Mouse (Mus musculus): ENCODE data around the gene Sema5a.

The Sema5a gene

DNA sequence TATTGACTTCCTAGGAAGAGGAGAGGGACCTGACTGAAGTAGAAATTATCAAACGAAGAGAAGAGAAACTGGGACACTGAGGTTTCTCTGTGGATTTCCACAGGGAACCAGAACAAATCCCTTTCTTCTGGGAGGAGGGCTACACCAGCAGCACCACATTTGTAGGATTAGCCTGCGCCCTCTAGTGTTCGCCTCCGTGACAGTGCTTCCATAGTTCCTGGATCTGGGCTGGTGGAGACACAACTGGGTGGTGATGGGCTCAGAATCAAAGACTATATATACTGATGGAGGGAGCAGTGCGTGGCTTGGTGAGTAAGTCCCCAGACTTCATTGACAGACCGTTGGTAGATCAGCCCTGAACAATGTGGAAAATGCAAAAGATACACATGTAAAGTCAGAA, 193.0 kb downstream of the Sema5a start:
- peak; percentile 81 for DNase-seq (ENCODE audit: low spot score)

DNA sequence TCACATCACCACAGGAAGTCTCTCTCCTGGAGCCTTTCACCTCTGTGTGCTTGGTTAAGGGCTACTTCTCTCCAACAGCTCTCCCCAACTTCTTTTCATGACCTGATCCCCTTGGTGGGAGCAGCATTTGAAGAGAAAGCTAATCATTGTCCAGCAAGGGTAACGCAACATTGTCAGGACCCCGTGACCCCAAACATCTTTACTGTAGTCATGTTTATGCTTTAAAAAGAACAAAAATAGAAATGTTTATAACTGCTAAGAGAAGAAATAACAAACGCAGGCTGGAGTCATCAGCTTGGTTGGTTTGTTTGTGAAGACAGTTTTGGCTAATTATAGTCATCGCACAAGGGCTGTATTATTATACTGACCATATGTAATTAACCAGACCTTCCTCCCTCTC, 198.1 kb downstream of the Sema5a start:
- no peak for DNase-seq (ENCODE audit: low spot score)

GRCm38 (mm10) chr15:32447558-32448349, 203.1 kb downstream of the Sema5a start:
- no peak for DNase-seq (ENCODE audit: low spot score)

DNA sequence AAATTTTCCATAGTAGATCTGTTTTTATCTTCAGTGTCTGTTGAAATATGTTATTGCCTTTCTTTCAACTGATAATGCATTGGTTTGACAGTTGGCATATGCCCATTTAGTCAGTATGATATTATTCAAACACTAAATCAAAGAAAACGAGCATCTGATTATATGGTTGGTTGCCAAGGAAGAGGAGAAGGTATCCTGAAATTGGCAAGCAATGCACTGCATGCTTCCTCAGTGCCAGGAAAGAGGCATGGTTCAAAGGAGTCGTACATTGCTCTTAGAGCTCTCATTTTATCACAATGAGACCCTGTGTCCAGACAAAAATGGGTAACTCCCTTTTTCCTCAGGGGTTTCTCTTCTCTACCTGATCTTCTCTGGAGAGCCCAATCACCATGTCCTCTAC, 214.4 kb downstream of the Sema5a start:
- no peak for DNase-seq (ENCODE audit: low spot score)

GRCm38 (mm10) chr15:32460238-32460637, 215.6 kb downstream of the Sema5a start:
- no peak for DNase-seq (ENCODE audit: low spot score)

- DNase-seq (ENCODE audit: low spot score) = no peak
Observed at GRCm38 (mm10) chr15:32471480-32472050, 227.0 kb downstream of the Sema5a start.

DNA sequence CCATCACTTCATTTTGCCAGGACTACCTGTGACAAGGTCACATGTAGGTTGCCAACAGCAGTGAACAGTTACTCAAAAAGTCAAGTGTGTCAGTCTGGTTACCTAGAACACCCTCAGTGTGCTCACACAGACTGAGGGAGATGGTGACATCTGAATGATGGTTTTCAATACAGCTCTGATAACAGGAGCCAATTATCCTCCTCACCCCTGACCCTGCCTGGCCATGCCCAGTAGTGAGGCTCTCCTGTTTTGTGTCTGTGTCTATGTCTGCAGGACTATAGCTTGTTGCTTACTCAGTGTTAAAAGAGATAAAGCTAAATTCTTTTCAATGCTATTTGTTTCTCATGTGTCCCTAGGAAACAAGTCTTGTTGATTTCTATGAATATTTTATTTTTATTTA, 236.1 kb downstream of the Sema5a start:
- DNase-seq (ENCODE audit: low spot score) = no peak

DNA sequence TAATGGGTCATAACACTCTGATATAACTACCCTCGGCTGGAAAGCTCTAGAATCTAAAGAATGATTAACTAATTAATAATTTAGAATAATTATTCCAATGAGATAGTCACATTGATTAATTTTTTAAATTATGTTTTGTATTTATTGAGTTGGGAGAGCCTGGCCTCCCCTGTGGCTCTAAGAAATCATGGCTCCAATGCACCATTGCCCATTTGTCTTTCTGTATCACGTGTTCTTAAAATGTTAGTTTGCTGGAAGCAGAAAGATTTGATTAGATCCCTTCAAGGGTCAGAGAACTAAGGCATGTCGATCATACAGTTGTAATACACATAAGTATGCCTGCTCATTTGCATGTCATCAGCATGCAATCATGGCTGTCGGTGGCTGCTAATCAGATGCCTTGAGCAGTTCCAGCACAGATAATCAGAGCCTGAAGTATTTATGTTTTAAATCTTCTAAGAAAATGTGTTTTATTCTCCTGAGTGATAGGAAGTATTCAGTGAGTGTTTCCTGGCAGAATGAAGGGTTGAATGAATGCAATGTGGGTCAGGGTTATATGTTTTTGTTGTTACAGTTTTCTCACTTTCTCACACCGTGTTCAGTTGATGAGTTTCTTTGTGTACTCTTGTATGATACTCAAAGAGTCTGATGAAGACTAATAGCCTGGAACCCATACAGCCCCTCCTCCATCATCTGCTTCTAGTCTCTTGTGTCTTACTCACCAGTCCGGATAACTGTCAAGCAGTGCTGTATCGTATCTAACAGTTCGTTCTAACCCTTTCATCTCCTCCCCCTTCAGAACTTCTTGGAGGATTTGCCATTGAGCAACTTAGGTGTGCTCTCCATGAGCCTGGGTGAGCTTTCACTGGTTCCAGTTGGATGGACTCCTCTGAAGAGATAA, 240.7 kb downstream of the Sema5a start:
- no peak for DNase-seq (ENCODE audit: low spot score)

DNA sequence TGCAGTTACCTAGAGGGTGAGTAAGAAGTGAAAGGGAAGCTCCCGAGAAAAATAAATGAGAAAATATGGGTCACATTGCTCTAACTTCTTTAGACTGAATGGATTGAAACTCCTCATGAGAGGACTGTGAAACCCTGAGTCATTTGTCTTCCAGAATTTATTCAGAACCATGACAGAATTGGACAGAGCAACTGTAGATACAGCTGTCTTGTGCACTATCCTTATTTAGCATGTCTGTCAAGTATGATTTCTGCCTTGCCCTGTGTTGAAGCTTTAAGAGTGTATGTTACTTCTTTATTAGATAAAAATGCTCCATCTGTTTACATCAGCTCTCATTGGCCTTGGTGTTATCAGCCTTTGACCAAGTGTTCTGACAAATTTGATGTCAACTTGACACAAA, 243.4 kb downstream of the Sema5a start:
- no peak for DNase-seq (ENCODE audit: low spot score)

GRCm38 (mm10) chr15:32494219-32494618, 249.6 kb downstream of the Sema5a start:
- DNase-seq (ENCODE audit: low spot score) = no peak

DNA sequence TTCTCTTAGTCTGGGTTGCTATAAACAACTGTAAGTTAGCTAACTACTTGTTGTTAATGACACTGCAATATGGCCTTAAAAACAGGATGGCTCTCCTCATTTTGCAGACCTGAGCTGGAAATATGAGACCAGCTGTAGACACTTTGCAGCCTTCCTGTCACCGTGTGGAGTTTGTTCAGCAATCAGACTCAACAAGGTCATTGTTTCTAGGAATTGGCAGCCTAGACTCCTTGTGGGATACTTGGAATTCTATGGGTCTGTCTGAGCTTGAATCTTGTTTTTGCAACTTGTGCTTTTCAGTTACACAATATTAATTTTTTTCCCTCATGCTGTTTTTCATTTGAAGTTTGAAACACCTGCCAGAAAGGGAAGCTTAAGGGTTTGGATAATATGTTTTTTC, 250.3 kb downstream of the Sema5a start:
- no peak for DNase-seq (ENCODE audit: low spot score)

DNA sequence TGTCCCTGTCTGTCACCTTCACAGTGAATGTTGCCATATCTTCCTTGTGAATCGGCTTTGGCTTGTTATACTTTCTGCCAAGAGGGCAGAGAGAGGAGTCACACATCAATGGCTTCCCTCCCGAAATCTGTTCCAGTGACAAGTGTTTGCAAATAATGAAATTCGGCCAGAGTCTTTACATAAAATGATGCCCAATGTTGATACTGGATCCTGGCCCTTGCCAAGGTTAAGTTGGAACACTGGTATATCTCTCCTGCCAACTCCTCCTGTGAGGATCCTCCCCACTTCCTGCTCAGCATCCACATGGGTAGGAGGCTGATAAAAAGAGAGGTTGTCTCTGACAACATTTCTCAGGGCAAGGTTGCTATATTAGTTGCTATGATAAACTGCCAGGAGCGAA, 252.3 kb downstream of the Sema5a start:
- DNase-seq (ENCODE audit: low spot score) = no peak

DNA sequence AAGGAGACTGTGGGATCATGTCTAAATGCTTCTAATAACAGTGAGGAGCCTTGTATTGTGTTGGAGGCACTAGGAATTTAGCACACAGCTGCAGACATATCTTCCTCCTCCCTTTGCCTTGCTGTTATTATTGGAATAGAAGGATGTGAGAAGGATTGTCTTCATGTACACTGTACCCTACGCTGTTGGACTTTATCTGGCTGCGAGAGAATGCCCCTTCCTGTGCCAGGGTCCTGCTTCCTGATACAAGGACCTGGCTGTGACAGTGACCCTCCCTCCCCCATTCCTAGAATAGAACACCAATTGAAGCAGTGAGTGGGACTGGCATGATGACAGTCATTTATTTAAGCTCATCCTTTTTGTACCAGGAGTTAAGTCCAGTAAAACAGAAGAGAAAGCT, 261.3 kb downstream of the Sema5a start:
- peak; percentile 8 for DNase-seq (ENCODE audit: low spot score)

DNA sequence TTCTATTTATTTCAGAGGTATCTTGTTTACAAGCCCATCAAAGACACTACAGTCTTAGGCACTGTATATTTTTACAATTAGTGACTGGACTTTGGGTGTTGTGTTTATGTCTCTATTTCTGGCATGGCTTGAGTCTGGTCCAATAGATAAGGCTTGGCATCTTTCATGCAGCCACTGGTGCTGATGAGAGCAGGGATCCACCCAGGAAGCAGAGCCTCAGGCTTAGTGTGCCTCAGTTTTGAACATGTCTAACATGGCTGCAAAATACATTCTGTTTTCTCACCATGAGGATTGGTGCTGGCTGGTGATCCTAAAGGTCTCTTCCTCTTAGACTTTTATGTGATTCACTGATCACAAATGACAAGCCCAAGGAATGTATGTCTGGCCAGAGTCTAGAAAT, 263.7 kb downstream of the Sema5a start:
- DNase-seq (ENCODE audit: low spot score) = no peak

DNA sequence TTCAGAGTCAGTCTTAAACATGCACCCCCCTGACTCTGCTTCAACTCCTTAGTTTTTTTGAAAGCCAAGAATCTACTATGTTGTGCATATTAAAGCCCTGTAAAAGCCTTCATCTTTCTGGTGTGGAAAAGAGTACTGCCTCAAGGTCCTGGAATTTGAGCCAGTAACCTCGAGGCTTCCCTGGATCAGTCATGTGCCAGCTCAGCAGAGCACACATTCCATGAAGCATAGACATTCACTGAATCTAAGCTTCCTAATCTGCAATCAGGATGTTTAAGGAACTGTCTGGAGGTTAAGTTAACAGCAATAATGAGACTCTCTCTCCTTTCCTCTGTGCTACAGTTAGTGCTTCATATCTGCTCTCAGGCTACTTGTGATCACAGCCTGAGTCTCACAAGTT, 270.3 kb downstream of the Sema5a start:
- no peak for DNase-seq (ENCODE audit: low spot score)

GRCm38 (mm10) chr15:32517954-32518353, 273.3 kb downstream of the Sema5a start:
- no peak for DNase-seq (ENCODE audit: low spot score)

- no peak for DNase-seq (ENCODE audit: low spot score)
Observed at GRCm38 (mm10) chr15:32532539-32532938, 287.9 kb downstream of the Sema5a start.

DNA sequence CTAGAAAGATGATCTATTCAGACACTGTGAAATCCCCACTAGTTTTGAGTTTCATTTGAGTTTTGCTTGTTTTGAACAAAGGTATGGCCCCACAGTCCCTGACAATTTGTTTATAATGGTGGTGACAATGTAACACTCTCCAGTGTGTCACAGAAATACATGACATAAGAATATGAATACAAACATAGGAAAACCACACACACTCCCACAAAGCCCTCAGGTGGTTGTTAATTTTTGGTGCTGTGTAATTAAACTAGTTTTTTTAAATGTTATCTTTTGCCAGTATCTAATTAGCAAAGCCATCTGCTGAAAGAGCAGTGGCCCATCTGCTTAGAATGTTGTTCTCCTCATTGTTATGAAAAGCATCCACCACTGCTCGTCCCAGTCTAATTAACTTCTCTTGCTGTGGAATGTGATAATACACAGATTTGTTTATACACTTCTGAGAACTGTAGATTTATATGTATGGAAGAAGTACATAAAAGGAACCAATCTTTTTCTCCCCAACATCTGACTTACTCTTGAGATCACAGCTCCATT, 289.0 kb downstream of the Sema5a start:
- DNase-seq (ENCODE audit: low spot score) = peak; percentile 61

- DNase-seq (ENCODE audit: low spot score) = no peak
Observed at GRCm38 (mm10) chr15:32536755-32537503, 292.3 kb downstream of the Sema5a start.

GRCm38 (mm10) chr15:32537504-32537792, 292.8 kb downstream of the Sema5a start:
- DNase-seq (ENCODE audit: low spot score) = no peak

DNA sequence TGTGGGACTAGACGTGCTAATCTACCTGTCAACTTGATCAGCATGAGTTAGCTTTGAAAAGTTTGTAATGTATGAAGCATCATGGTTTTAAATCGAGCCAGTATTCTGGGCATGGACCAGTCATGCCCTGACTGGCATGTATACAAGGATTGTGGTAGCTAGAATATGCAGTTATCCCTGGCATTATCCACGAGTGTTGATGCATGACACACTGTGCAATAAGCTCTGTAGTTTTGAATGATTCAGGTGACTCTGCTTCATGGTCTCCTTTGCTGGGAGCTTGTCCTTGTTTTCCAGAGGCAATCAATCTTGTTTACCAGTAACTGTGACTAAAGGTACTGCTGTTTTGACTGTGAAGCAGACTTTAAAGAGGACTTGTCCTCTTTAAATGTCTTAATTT, 293.5 kb downstream of the Sema5a start:
- no peak for DNase-seq (ENCODE audit: low spot score)

GRCm38 (mm10) chr15:32542746-32543145, 298.1 kb downstream of the Sema5a start:
- DNase-seq (ENCODE audit: low spot score) = no peak

All from layer of hippocampus, adult 11-12 months (tissue).